Mouse (Mus musculus): Measurements from ENCODE around the gene Acbd6.

- TF ChIP-seq CTCF (IDR thresholded peaks at IDR 0.05; ENCODE audit: low read depth, low read length) (no peak), POLR2A (IDR thresholded peaks at IDR 0.05; ENCODE audit: borderline replicate concordance, low read depth, low read length) (no peak)
Measured at GRCm38 (mm10) chr1:155606156-155606531, 48.2 kb downstream of the Acbd6 start.
